Mouse (Mus musculus): Measurements from ENCODE around the gene Snu13.
A peak's percentile ranks its signal among the peaks of the same experiment; 100 is the strongest.

The Snu13 gene

GRCm38 (mm10) chr15:82027276-82027675, 20.1 kb downstream of the Snu13 start:
- no peak for DNase-seq (ENCODE audit: low spot score in 2 of 2)

GRCm38 (mm10) chr15:82023965-82024635, 23.3 kb downstream of the Snu13 start:
- no peak for DNase-seq (ENCODE audit: low spot score in 2 of 2)

GRCm38 (mm10) chr15:82022535-82023088, 24.8 kb downstream of the Snu13 start:
- no peak for DNase-seq (ENCODE audit: low spot score in 2 of 2)

DNA sequence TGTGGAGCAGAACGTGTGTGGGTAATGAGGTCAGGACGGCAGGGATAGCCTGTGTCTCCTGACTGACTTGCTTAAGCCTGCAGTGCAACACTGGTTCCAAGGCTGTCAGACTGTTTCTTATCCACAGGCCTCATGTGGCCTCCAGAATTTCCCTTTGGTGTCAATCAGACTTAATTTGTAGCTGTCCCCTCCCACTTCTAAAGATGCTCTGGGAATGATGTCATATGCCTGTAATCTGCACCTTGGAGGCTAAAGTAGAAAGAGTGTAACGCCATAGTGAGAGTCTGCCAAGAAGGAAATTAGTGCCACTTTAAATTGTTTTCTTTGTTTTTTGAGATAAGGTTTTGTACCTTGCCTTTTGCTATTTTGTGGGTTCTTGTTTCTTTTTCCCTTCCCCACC, 28.1 kb downstream of the Snu13 start:
- no peak for DNase-seq (ENCODE audit: low spot score in 2 of 2)

- no peak for DNase-seq (ENCODE audit: low spot score in 2 of 2)
Measured at GRCm38 (mm10) chr15:82017461-82017860, 29.9 kb downstream of the Snu13 start.

DNA sequence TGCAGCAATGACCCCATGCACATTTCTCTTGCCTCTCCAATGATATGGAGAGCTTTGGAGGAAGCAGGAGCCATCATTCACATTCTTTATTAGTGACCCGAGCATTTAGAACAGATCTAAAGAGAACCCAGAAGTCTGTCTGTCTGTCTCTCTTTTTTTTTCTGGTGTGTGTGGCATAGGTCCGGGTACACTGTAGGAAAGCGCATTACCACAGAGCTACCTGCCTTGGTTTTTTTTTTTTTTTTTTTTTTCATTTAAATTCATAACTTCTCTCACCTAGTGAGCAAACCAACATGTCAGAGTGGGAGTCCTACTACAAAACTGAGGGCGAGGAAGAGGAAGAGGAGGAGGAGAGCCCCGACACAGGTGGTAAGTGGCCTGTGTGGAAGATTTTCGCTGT, 30.6 kb downstream of the Snu13 start:
- no peak for DNase-seq (ENCODE audit: low spot score in 2 of 2)

GRCm38 (mm10) chr15:82016101-82016808, 31.1 kb downstream of the Snu13 start:
- peak; percentile 100 for DNase-seq (ENCODE audit: low spot score in 2 of 2)

GRCm38 (mm10) chr15:82015392-82016100, 31.9 kb downstream of the Snu13 start:
- DNase-seq (ENCODE audit: low spot score in 2 of 2): peak; percentile 25 to 69

DNA sequence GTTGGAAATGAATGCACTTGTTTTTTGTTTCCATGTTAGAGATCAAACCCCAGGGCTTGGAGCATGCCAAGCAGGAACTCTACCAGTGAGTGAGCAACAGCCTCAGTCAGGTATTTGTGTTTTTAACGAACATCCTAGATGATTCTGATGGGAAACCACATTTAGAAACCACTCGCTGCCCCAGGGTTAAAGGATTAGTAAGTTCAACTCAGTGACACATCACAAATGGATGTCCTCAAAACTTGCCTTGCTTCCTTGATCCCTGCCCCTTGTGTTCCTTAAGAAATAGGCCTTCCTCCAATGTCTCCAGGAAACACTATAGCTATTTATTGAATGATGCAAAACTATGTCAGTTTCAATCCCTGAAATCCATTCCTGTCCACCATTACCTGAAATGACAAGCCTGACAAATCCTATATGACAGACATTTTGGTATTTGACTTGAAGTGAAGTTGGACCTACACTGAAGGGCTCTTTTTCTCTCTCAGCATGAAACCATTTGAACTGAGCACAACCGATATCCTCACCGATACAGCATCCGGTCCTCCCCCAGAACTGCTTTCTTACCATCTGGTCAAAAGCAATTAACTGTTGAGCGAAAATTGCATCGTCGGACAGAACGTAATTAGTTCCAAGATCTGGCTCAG, 32.5 kb downstream of the Snu13 start:
- no peak for DNase-seq (ENCODE audit: low spot score in 2 of 2)

DNA sequence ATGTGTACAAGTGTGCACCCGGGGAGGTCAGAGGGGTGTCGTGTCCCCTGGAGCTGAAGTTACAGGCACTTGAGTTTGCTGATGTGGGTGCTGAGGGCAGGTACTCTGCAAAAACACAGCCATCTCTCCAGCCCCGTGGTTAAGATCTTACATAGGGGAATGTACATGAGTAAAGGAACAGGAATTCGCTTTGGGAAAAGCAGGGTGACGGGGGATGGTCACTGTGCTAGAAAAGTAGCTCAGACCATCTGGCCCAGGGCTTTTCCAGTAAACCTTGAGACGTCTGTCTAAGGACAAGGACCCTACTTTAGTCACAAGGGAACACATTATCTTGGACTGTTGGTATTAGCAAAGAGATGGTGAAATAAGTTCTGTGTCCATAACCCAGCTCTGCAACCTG, 35.5 kb downstream of the Snu13 start:
- no peak for DNase-seq (ENCODE audit: low spot score in 2 of 2)

- DNase-seq (ENCODE audit: low spot score in 2 of 2): no peak
Measured at GRCm38 (mm10) chr15:82004257-82004656, 43.1 kb downstream of the Snu13 start.

GRCm38 (mm10) chr15:81993992-81994391, 53.4 kb downstream of the Snu13 start:
- peak in 1 of 2 experiments; percentile 54 for DNase-seq (ENCODE audit: low spot score in 2 of 2)

GRCm38 (mm10) chr15:81990549-81990948, 56.8 kb downstream of the Snu13 start:
- DNase-seq (ENCODE audit: low spot score in 2 of 2): peak; percentile 71 to 78
